Mouse (Mus musculus): ENCODE measurements around the gene Tbca.

DNA sequence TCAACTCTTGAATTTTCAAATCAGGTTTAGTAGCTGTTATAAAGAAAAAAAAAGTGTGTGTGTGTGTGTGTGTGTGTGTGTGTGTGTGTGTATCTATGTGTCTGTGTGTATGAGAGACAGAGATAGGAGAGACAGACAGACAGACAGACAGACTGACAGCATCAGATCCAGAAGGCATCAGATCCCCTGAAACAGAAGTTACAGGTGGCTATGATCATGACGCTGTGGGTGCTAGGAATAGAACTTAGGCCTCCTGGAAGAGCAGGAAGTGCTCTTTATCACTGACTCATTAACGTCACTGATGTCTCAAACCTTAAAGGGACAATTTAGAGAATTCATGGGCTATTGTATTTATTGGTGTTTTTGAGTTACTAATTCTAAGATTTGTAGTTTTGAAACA, 32.2 kb downstream of the Tbca start:
- TF ChIP-seq CTCF (IDR thresholded peaks at IDR 0.05; ENCODE audit: insufficient read depth, low read length) (no peak), POLR2A (IDR thresholded peaks at IDR 0.05; ENCODE audit: borderline replicate concordance, extremely low read depth, low read depth, low read length) (no peak)

Measured in lung, adult 2 months (tissue).